Mouse (Mus musculus) layer of hippocampus, postnatal 10 days (tissue): Measurements from ENCODE around the gene Hoxb5. TPM values are rescaled to one million over a fixed set of nuclear protein-coding genes. Genes with fewer than 3 reads are reported as not detected.
A peak's percentile ranks its signal among the peaks of the same experiment; 100 is the strongest.

ENCODE experiments used
- DNase-seq, 2 experiments: peaks; one replicate each; pipeline ENCODE4 v3.0.0; 2021; ENCODE audit warnings: low spot score in 2 of 2
- total RNA-seq, 2 experiments: library from RNA; stranded (reverse); gene quantifications; 2 replicates each; pipeline ENCODE4 v1.2.3; 2021

Hoxb5 gene
- total RNA-seq, 2 experiments from 2014 or later = not detected

GRCm38 (mm10) chr11:96300354-96301063 is 2.6 kb upstream of the Hoxb5 start:
- no peak for DNase-seq

DNA sequence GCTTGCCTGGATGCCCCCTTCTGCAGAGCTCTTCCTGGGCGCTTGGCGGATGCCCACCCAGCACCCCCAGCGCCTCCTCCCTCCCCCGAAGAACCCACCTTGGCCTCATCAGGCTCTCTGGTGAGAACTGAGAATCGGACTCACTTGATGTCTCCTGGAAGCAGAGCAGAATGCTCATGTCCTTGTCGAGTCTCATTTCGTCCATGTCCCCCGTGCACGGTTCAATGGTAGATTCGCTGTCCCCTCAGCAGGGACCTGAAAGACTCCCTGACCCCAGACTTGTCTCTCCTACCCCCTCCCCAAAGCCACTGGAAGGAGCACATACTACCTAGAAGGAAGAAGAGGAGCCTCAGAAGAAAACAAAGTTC is 2.1 kb upstream of the Hoxb5 start:
- DNase-seq = no peak

DNA sequence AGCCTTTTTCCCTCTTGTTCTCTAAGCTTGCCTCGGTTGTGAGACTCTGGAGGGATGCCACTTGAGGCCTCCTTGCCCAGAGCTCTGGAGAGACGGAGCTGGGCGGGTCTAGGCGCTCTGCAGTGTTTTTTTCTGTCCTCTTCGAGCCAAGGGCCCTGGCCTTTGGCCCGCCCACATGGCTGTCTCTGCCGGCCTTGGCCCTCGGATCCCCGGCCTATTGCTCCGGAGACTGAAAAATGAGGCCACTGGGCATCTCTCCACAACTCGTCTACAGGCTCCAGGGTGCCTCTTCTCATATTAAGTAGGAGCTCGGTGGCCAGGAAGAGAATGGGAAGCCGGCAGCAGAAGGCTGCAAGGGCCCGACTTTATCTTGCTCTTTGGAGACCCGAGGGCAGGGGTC is 1.3 kb upstream of the Hoxb5 start:
- DNase-seq = peak in 1 of 2 experiments; percentile 46

DNA sequence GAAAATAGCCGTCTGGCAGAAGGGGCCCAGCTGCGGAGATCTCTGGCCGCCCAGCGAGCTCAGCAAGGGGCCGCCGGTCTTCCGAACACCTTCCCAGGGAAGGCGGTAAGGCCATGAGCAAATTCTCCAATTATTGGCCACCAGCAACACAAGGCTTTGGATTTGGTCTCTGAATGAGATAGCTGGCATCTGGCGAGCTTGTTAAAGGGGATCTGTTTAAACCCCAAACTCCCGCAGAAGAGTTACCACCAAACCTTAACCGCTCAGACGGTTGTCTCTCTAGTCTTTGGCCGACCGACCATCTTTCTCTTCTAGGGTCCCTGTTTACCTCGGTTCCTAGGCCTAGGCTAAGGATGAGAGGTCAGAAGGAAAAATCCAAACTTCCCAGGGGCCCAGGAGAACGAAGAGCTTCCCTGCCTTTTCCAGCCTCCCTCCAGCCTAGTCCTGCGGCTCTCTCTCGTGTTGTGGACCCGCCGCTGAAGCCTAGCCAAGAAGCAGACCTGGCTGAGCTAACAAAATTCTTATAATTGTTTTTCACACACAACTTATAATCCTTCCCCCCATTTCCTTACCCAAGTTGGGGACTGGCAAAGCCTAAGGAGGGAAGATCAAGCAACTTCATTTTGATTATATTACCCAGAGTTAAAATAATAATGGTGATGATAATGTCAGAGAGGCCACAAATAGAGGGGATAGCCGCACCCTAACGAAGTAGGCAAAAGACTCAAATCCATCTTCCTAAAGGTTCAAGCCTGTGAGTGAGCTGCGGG is 570 bp upstream of the Hoxb5 start:
- no peak for DNase-seq

DNA sequence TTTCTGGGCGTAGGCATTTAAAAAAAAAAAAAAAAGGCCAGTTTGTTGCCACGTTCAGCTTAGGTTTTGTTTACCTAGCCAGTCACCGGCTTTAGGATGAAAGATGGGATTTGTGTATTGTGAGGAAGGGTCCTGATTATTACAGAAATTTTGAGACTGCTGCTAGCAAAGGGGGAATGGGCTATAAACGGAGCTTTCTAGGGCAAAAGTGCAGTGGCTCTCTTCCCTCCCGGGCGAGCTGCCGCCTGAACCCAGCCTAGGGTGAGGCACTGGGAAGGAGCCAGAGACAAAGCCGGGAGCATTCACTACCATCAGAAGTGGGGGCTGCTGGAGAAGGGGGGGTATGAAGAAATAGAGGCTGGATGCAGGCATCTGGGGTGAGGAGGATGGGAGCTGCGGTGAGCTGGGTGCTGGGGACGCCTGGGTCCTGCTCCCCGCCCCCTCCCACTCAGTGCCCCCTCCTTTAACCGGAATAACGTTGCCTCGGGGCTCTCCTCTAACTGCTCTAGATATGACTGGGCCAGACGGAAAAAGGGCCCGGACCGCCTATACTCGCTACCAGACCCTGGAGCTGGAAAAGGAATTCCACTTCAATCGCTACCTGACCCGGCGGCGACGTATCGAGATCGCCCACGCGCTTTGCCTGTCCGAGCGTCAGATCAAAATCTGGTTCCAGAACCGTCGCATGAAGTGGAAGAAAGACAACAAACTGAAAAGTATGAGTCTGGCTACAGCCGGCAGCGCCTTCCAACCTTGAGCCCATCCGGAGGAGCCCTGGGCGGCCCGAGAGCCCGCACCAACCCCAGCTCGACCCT is 1.5 kb downstream of the Hoxb5 start:
- DNase-seq = no peak

DNA sequence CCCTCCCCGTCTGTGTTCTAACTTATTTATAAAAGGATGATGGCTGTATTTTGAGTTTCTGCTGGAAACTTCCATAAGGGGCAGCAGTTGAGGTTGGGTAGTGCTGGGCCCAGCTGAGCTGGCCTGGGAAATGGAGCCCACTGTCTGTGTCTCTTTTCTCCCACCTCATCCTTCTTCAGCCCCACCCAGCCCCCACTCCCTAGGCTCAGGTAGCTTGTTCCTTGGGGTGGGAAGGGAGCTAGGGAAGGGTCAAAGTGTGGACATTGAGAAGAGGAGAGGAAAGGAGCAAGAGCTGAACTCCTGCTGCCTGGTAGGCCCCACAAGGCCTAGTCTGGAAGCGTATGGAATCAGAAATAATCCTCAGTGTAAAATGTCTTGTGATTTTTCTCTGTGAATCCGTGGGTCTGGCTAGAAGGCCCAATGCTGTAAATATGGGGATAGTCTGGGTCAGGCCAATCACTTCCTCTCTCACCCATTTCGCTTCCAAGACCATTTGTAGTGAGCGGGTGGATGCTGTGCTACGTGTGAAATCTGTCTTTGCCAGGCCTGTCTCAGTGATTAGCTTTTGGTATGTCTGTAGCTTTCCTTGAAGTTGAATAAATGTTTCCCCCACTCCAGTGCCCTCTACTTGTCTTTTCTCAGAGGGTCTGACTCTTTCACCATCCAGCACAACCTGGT is 2.5 kb downstream of the Hoxb5 start:
- DNase-seq = no peak

GRCm38 (mm10) chr11:96306183-96306907 is 3.2 kb downstream of the Hoxb5 start:
- DNase-seq = no peak

GRCm38 (mm10) chr11:96306908-96307269 is 3.8 kb downstream of the Hoxb5 start:
- DNase-seq = no peak

GRCm38 (mm10) chr11:96308763-96309162 is 5.6 kb downstream of the Hoxb5 start:
- no peak for DNase-seq

DNA sequence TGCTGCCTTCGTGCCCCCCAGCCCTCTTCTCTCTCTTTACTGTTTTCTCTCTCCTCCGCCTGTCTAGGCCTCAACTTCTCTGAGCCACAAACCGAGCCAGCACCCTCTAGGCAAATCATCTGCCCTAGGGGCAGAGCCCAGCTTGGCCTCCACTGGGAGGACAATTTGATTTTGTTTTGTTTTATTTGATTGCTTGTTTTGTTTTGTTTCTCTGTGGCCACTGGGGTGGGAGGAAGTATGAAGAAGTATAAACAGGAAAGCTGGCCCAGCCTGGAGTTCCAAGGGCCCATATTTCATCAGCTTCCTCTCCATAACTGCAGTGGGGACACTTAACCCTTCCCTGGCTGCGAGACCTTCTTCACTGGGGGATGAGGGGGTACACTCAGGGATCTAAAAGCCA is 6.2 kb downstream of the Hoxb5 start:
- no peak for DNase-seq

GRCm38 (mm10) chr11:96310183-96310938 is 7.2 kb downstream of the Hoxb5 start:
- DNase-seq = no peak

DNA sequence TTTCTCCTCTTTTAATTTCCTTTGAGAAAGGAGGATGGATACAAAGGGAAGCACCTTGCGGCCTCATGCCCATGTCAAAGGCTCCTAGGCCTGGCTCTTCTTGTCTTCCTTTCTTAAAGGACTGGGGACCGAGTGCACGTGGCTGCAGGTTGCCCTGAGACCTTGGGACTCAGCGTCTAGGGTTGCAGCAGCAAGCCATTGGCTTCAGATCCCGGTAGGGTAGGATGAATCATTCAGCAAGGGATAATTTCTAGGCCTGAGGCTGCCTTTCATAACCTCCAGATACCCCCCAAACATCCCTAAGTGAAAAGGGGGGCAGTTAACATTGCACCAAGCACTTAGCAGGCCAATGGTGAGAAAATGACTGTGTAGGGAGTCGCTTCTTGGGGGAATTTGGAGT is 8.0 kb downstream of the Hoxb5 start:
- no peak for DNase-seq

GRCm38 (mm10) chr11:96311520-96312417 is 8.6 kb downstream of the Hoxb5 start:
- DNase-seq = peak in 1 of 2 experiments; percentile 42

- DNase-seq = no peak
These were observed 10.0 kb downstream of the Hoxb5 start for GRCm38 (mm10) chr11:96313134-96313533.

DNA sequence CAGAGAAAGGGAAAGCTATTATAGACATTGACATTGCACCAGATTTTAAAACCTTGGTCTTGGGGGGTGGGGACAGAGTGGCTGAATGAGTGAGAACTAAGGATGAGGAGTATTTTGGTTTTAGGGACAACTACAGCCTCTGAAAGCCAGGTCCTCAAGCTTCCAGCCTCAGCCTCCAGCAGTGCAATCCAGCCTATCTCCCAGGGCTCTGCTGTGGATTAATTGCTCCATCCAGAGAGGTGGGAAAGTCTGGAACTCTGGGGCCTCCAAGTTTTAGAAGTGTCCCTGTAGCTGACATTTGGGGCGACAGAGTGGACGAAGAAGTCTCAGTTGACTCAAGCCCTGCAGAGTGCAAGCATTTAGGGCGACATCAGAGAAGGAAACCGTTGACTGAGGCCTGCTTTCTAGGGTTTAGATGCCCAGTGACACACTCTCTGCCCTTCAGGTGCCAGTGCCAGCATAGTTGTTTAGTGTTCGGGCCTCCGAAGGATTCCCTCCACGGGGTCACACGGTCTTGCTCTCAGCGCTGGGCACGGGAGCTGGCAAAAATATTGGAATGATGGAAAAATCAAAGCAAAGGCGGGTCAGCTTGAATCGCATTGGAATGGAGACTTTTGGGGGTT is 10.8 kb downstream of the Hoxb5 start:
- no peak for DNase-seq

GRCm38 (mm10) chr11:96314671-96315343 is 11.7 kb downstream of the Hoxb5 start:
- DNase-seq = no peak

DNA sequence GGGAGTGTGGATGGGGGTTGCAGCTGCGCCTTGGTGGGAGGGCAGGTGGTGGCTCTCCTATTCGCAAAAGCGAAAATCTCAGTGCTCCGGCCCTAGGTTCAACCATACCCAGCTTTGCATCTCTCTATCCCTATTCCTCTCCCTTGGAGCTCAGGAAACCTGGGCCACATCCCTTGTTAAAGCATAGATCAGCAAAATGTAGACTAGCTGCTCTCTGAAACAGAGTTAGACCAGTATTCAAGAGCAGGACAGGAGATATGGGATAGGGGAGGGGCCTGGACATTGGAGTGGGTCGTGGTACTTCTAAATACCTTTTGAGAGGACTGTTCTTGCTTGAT is 12.2 kb downstream of the Hoxb5 start:
- DNase-seq = no peak
